Mouse (Mus musculus) urinary bladder, adult 18-20 months (tissue): ENCODE measurements at regions not wholly inside any gene's neighbourhood (a gene's known extent, or its start where the extent isn't known, plus 50 kb on each side); places are given as distances from the start of the nearest gene placed in this dataset.

Source experiments
- DNase-seq, 2 experiments: peaks; one replicate each; pipeline ENCODE4 v3.0.0; 2022; ENCODE audit warnings: low spot score in 2 of 2, mixed read lengths in 2 of 2

DNA sequence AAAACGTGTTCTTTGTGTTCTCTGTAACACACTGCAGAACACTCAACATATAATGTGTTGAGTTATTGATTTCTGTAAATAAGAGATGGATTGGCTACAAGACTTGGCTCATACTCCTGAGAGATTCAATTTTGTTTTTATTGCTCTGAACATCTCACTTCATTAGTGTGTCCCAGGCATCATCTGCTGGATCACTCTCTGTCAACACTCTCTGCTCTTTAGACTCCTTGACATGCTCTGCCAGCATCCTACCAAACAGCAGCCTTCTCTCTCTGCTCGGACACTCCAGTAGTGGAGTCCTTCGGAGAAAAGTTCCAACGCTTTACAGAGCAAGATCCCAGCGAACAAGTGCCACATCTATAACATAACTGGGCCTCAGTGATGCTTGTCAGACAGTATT lies 235.1 kb upstream of the Lcorl start:
- DNase-seq: no peak

- no peak for DNase-seq
These were observed 229.5 kb upstream of the Lcorl start for GRCm38 (mm10) chr5:46086885-46087284.

DNA sequence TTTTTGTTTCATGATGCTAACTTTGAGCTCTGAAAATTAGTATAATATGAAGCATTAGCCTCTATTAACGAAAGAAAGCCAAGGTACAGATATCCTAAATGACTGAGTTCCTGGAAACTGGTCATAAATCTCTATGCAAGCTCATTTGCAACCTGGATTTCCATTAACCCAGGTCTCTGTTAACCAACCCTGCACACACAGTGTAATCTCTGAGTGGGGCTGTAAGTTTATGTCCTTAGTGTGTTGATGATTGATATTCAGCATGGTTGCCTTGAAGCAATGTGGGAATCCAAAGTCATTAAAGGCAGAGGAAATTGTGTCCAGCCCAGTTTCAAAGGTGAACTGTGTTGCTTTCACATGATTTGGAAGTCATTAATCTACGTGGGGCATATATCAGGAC lies 225.9 kb upstream of the Lcorl start:
- DNase-seq: no peak

GRCm38 (mm10) chr5:46073744-46074143 lies 216.3 kb upstream of the Lcorl start:
- no peak for DNase-seq

- no peak for DNase-seq
These were observed 215.7 kb upstream of the Lcorl start for GRCm38 (mm10) chr5:46073136-46073535.

GRCm38 (mm10) chr5:46059910-46060309 lies 202.5 kb upstream of the Lcorl start:
- DNase-seq: no peak

DNA sequence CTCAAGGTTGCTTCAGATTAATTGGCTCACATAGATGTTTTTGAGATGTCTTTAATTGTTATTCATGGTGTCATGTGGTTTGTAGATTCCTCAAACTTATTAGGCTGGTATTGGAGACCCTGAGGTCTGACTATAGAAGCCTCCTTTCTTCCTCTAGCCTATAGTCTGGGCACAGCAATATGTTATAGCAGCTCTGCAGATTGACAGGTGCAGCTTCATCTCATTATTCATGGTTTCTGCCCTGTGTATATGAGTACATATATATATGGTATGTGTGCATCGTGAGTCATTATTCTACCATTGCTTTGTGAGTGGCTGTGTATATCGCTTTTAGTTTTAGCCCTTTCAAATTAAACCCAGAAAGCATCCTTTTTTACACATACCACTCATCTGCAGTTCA lies 197.4 kb upstream of the Lcorl start:
- DNase-seq: no peak

- DNase-seq: no peak
These were observed 185.4 kb upstream of the Lcorl start for GRCm38 (mm10) chr5:46042684-46043348.

DNA sequence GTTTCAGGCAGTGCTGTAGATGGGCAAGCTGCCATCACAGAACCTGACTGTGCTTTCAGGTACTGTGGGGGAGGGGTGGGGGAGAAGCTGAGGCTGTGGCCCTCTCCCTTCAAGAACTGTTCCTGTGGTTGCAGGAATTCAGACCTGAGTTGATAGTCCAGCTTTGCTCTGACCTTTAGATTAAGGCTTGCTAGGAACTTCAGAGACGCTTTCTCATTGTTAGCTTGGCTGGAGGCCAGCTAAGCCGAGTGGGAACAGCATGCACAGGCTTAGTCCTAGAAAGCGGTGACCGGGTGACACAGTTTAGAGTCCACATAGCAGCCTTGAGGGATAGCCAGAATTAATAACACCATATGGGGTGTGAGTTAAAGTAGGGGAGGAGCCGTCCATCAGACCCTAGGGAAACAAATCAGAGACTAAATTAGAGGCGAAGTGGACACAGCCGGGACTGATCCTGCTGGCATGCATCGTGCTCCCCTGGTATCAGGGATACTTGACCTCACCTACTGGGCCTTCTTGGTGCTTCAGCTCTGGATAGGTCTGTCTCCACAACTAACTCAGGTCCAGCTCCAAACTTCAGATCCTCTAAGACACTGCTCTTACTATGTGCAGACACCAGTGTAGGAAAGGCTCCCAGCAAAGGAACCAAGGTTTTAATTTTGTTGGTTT lies 175.7 kb upstream of the Lcorl start:
- peak; percentile 28 to 48 for DNase-seq

- no peak for DNase-seq
These were observed 174.8 kb upstream of the Lcorl start for GRCm38 (mm10) chr5:46032206-46032605.

DNA sequence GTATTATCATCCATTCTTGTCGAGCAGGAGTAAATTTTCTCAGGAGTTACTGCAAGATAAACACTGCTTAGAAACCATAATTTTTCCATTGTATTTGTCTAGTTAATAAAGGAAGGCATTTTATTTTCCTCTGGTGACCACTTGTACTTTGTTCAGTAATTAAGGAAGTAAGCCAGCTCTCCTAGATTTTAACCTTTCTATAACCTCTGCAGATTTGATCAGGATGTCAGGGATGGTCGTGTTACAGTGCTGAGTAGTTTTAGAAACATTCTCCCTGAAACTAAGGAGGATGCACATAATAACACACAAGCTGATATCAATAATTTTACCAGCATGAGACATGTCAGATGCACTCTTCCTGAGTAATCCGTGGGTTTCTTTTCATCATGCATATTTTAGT lies 166.7 kb upstream of the Lcorl start:
- DNase-seq: no peak

- DNase-seq: no peak
These were observed 166.0 kb upstream of the Lcorl start for GRCm38 (mm10) chr5:46023456-46023855.

- DNase-seq: no peak
These were observed 164.6 kb upstream of the Lcorl start for GRCm38 (mm10) chr5:46022047-46022422.

- DNase-seq: no peak
These were observed 164.1 kb upstream of the Lcorl start for GRCm38 (mm10) chr5:46021398-46022046.

DNA sequence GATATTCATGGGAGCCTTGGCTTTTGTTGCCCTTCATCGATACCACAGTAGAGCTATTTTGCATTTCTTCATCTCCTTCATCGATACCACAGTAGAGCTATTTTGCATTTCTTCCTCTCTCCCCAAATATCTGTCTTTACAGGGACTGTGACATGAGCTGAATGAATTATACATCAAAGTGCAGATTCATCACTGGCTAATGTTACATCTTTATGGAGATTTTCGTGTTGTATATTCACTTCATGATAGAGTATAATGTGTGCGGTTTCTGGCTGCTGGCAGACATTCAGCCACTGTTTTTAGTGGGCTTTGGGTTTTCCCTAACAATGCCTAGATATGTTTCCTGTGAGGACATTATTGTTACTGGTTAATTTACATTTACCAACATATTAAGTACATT lies 162.8 kb upstream of the Lcorl start:
- DNase-seq: no peak

- DNase-seq: no peak
These were observed 150.0 kb upstream of the Lcorl start for GRCm38 (mm10) chr5:46007446-46007845.

DNA sequence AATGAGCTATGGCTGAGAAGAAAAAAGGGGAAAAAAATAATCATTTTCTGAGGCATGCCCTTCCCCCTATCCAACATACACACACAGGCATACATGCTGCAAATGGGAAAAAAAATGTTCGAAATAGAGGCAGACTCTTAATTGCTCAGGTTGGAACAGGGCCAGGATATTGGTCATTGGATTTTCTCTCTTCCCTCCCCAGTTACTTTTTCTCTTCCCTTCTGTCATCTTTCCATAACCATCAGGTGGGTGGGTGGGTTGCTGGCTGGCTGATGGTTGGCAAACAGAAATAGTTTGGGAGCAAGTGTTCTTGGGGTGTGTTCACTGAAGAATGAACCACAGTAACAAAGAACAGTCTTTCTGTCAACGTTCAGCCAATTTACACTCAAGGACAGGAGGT lies 149.3 kb upstream of the Lcorl start:
- DNase-seq: no peak

- no peak for DNase-seq
These were observed 148.8 kb upstream of the Lcorl start for GRCm38 (mm10) chr5:46006228-46006627.

DNA sequence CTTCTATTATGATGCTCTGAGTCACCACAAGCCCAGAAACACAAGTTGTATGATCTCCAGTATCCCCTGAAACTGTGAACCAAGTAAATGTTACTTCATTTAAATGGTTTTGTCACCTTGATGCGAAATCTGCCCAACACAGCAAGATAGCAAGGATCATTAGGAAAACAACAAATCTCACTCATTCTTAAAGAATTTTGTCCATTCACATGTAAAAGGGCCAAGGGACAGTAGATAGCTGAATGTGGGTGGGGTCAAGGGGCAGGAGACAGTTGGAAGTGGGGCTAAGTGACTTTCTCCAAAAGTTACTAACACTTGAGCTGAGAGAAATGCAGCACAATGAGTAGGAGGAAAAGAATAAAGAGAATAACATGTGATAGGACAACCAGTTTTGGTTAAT lies 148.2 kb upstream of the Lcorl start:
- DNase-seq: no peak

GRCm38 (mm10) chr5:46002011-46002410 lies 144.6 kb upstream of the Lcorl start:
- DNase-seq: no peak

- DNase-seq: no peak
These were observed 100.4 kb upstream of the Lcorl start for GRCm38 (mm10) chr5:45957766-45958165.

GRCm38 (mm10) chr5:45943970-45944369 lies 86.6 kb upstream of the Lcorl start:
- DNase-seq: no peak

- DNase-seq: no peak
These were observed 75.6 kb upstream of the Lcorl start for GRCm38 (mm10) chr5:45932970-45933369.
